Mouse (Mus musculus) intestine, embryonic 14.5 days (tissue): Measurements from ENCODE around the gene Gm38392. TPM values are rescaled to one million over a fixed set of nuclear protein-coding genes. Genes with fewer than 3 reads are reported as not detected.
"Not testable (repeated sequence)": the region's sequence is repeated elsewhere in the genome, so short reads cannot be mapped to it uniquely, and the experiment has no call there.

Experiments used
- ATAC-seq: fragments of 200-750 bp; cut with Nextera tagmentation; replicated peaks from 2 replicates; pipeline ENCODE4 v1.8.0; 2017; ENCODE audit warnings: low read depth, moderate number of reproducible peaks, moderate TSS enrichment, moderate library complexity; ENCODE audit not compliant: low FRiP score, low TSS enrichment
- DNase-seq: peaks from one replicate; pipeline ENCODE4 v3.0.0-alpha.2; 2018; ENCODE audit warnings: low spot score
- H3K27ac ChIP-seq: fragments of 300-500 bp; sonication (generic); 2 replicates; pipeline ENCODE4 v1.5.1; 2014; ENCODE audit warnings: low read depth, mild to moderate bottlenecking, control low read depth
- H3K27me3 ChIP-seq: fragments of 300-500 bp; sonication (generic); replicated peaks from 2 replicates; pipeline ENCODE4 v1.6.1; 2014; ENCODE audit warnings: low read length, control low read depth; ENCODE audit not compliant: control insufficient read depth, insufficient read depth
- H3K36me3 ChIP-seq: fragments of 300-500 bp; sonication (generic); 2 replicates; pipeline ENCODE4 v1.6.1; 2014; ENCODE audit warnings: low read length, control low read depth; ENCODE audit not compliant: control insufficient read depth, insufficient read depth
- H3K4me1 ChIP-seq: fragments of 300-500 bp; sonication (generic); replicated peaks from 2 replicates; pipeline ENCODE4 v1.6.1; 2014; ENCODE audit warnings: low read length, control low read depth, mixed read lengths; ENCODE audit not compliant: control insufficient read depth, insufficient read depth
- H3K4me2 ChIP-seq: fragments of 300-500 bp; sonication (generic); 2 replicates; pipeline ENCODE4 v1.6.1; 2014; ENCODE audit warnings: low read length
- H3K4me3 ChIP-seq: fragments of 300-500 bp; sonication (generic); 2 replicates; pipeline ENCODE4 v1.5.1; 2014; ENCODE audit warnings: low read depth, low read length, control low read depth, mixed read lengths
- H3K9ac ChIP-seq: fragments of 300-500 bp; sonication (generic); 2 replicates; pipeline ENCODE4 v1.6.1; 2014; ENCODE audit warnings: mild to moderate bottlenecking, low read length
- H3K9me3 ChIP-seq: fragments of 300-500 bp; sonication (generic); 2 replicates; pipeline ENCODE4 v1.6.1; 2016; ENCODE audit warnings: low read length, control low read depth; ENCODE audit not compliant: control insufficient read depth
- WGBS: fragments of 180-500 bp; shearing (Covaris S2); extraction: QIAGEN DNeasy Blood & Tissue Kit; methylation state at CpG from one replicate; pipeline ENCODE4 v1.1.7; 2014; 5-methylcytosine and 5-hydroxymethylcytosine counted together
- polyA plus RNA-seq: library from polyadenylated mRNA; unstranded; fragments of >200 nt; fragmentation: Nextera tagmentation; extraction: Ambion mirVana; gene quantifications from 2 replicates; pipeline ENCODE4 v1.2.1, GENCODE M21; 2014

Gene Gm38392
- polyA plus RNA-seq, 1 experiment from 2014 or later, result 0.28 TPM

- not testable (repeated sequence) for H3K27ac ChIP-seq, H3K4me3 ChIP-seq, H3K9ac ChIP-seq, H3K4me1 ChIP-seq, H3K27me3 ChIP-seq, H3K36me3 ChIP-seq, ATAC-seq, DNase-seq, H3K9me3 ChIP-seq, H3K4me2 ChIP-seq
- 96% methylated on average over 14 of the region's 14 CpGs for WGBS
Observed at GRCm38 (mm10) chr3:88284815-88285564, 2.0 kb downstream of the Gm38392 start.

DNA sequence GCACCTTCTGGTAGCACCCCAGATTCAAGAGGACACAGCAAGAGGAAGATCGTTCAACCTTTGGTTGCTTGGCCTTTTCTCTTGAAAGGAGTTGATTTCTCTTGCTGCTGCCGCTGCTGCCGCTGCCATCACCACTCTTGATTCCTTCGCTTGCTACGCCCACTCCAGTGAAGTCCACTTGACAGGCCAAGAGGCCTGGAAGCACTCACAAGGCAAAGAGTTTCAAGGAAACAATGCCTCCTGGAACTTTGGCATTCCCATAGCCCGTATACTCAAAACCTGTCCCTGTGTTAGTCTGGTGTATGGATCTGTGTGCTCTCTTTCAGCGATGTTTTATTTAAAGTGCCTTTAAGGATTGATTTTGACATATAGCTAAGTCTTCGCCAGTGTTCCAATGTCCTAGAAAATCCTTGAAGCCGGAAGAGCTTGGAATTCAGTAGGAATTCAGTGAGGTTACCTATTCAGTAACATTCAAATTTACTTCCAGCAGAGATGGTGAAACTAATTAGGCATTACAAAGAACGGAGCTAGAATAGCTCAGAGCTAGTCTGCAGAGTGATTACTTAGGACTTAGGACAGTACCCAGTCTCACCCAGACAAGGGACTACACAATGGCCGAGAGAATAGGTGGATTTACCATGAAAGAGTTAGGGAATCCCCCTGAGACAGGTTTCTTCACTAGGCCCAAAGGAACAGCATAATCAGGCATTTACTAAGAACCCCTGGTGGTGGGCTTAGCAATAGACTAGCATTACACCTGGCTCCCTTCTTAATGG is 5.7 kb downstream of the Gm38392 start:
- H3K27ac ChIP-seq, H3K36me3 ChIP-seq, H3K9ac ChIP-seq, H3K4me1 ChIP-seq, H3K9me3 ChIP-seq, H3K4me3 ChIP-seq, ATAC-seq, H3K4me2 ChIP-seq, DNase-seq, H3K27me3 ChIP-seq: not testable (repeated sequence)
- WGBS, result 74% methylated on average over 11 of the region's 11 CpGs

DNA sequence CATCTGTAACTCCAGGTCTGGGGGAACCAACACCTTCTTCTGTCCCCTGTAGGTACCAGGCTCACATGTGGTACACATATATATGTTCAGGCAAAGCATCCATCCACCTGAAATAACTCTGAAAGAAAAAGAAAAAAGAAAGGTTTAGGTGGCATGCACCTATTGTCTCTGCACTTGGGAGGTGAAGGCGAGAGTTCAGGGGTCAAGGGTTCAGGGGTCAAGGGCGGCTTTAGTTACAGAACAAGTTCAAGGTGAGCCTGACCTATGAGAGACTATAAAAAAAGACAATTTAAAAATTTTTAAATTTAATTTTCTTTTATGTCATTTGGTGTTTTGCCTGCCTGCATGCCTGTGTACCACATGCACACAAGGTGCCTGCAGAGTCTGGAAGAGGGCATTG is 7.0 kb downstream of the Gm38392 start:
- Histone ChIP-seq H3K27ac (no peak overlapping the region), H3K4me3 (no peak overlapping the region), H3K36me3 (no peaks in the 10 kb centered on the region), H3K9me3 (no peaks in the 10 kb centered on the region), H3K4me2 (no peak overlapping the region), H3K27me3 (no peaks in the 10 kb centered on the region), H3K9ac (no peak overlapping the region), H3K4me1 (no peaks in the 10 kb centered on the region)
- 94% methylated on average over 2 of the region's 2 CpGs for WGBS
- no peak for DNase-seq
- ATAC-seq, result no peak

DNA sequence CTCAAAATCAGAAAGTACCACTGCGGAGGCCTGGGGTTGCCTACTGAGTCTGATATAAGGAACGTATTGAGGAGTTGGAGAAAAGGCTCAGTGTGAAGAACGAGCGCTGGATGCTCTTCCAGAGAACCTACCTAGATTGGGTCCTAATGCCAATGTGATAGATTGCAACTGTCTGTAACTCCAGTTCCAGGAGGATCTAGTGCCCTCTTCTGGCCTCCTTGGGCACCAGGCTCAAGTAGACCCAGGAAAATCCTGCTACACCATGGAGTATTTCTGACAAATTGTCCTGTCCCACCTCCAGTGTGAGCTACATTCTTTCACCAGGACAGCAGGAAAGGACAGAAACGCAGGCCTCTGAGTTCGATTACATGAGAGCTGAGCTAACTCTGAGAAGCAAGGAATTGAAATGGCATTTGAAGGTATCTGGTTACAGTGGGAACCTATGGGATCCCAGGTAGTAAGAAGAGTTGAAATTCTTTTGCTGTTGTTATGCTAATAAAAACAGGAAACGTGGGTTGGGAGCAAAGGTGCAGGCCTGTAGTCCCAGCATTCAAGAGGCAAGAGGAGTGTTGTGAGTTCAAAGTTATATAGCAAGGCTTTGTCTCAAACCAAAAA is 10.4 kb downstream of the Gm38392 start:
- H3K27me3 ChIP-seq, result no peaks in the 10 kb centered on the region
- ATAC-seq, result no peak
- H3K36me3 ChIP-seq, result no peaks in the 10 kb centered on the region
- no peaks in the 10 kb centered on the region for H3K9me3 ChIP-seq
- H3K4me2 ChIP-seq, result no peak overlapping the region
- no peak overlapping the region for H3K9ac ChIP-seq
- 44% methylated on average over 7 of the region's 7 CpGs for WGBS
- H3K4me3 ChIP-seq, result no peak overlapping the region
- DNase-seq, result no peak
- no peak overlapping the region for H3K27ac ChIP-seq
- no peaks in the 10 kb centered on the region for H3K4me1 ChIP-seq

DNA sequence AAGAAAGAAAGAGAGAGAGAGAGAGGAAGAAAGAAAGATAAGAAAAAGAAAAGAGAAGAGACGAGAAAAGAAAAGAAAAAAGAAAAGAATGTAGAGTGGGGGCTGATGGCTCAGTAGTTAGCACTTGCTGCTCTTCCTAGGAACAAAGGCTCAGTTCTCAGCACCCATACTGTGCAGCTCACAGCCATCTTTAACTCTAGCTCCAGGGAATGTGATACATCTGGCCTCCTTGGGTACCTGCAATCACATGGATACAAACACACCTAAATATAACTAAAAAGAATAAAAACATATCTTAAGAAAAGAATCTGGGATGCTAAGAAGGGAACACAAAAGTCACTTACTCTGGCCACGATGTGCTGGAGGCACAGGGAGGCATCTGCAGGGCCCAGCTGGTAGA is 10.9 kb downstream of the Gm38392 start:
- H3K9ac ChIP-seq, result no peak overlapping the region
- no peaks in the 10 kb centered on the region for H3K27me3 ChIP-seq
- no peaks in the 10 kb centered on the region for H3K4me1 ChIP-seq
- no peak for ATAC-seq
- H3K4me2 ChIP-seq, result no peak overlapping the region
- DNase-seq, result no peak
- no peaks in the 10 kb centered on the region for H3K36me3 ChIP-seq
- no peak overlapping the region for H3K4me3 ChIP-seq
- WGBS, result 83% methylated on average over 2 of the region's 2 CpGs
- H3K27ac ChIP-seq, result no peak overlapping the region
- no peaks in the 10 kb centered on the region for H3K9me3 ChIP-seq

GRCm38 (mm10) chr3:88274002-88274401 is 13.0 kb downstream of the Gm38392 start:
- H3K9ac ChIP-seq, result no peak overlapping the region
- 93% methylated on average over 4 of the region's 4 CpGs for WGBS
- no peak overlapping the region for H3K4me2 ChIP-seq
- no peaks in the 10 kb centered on the region for H3K4me1 ChIP-seq
- no peak overlapping the region for H3K27ac ChIP-seq
- ATAC-seq, result no peak
- H3K36me3 ChIP-seq, result no peaks in the 10 kb centered on the region
- no peaks in the 10 kb centered on the region for H3K9me3 ChIP-seq
- H3K4me3 ChIP-seq, result no peak overlapping the region
- no peak for DNase-seq
- H3K27me3 ChIP-seq, result no peaks in the 10 kb centered on the region

GRCm38 (mm10) chr3:88271859-88272258 is 15.2 kb downstream of the Gm38392 start:
- Histone ChIP-seq H3K36me3 (no peaks in the 10 kb centered on the region), H3K4me3 (no peak overlapping the region), H3K27me3 (no peaks in the 10 kb centered on the region), H3K4me2 (no peak overlapping the region), H3K4me1 (no peaks in the 10 kb centered on the region), H3K9ac (no peak overlapping the region), H3K27ac (no peak overlapping the region), H3K9me3 (no peaks in the 10 kb centered on the region)
- 90% methylated on average over 3 of the region's 3 CpGs for WGBS
- ATAC-seq (no peak), DNase-seq (no peak)

DNA sequence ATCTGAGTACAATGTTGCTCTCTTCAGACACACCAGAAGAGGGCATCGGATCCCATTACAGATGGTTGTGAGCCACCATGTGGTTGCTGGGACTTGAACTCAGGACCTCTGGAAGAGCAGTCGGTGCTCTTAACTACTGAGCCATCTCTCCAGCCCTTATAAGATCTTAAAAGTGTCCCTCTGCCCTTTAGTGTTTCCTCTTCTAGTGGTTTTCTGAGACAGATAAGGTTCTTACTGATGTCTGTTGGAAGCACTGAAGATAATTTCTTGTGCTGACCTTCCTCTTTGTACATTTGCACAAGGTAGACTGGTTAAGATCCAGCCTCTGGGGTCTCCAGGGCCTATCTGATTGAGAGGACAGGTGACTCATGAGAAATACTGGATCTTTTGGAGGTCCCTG is 15.7 kb downstream of the Gm38392 start:
- not testable (repeated sequence) for H3K4me3 ChIP-seq, H3K36me3 ChIP-seq, H3K9me3 ChIP-seq, H3K9ac ChIP-seq, ATAC-seq, H3K27me3 ChIP-seq, H3K4me2 ChIP-seq, H3K4me1 ChIP-seq, DNase-seq, H3K27ac ChIP-seq
- WGBS, result 97% methylated on average over 2 of the region's 2 CpGs
